Mouse (Mus musculus): ENCODE measurements around the gene Cep57. TPM values are rescaled to one million over a fixed set of nuclear protein-coding genes. Genes with fewer than 3 reads are reported as not detected.

Cep57 gene
- total and polyA plus RNA-seq, 2 experiments from 2014 or later, result 26.2 to 38.9 TPM

- under 1% methylated on average over 66 of the region's 67 CpGs for WGBS
- Histone ChIP-seq H3K27ac (peak within 1 kb of the TSS; percentile 99), H3K27me3 (ENCODE audit: insufficient read depth, low read length) (no peaks in the 10 kb centered on the region), H3K4me3 (ENCODE audit: low read length) (peak within 1 kb of the TSS; percentile 89), H3K9me3 (ENCODE audit: low read length) (no peaks in the 10 kb centered on the region), H3K9ac (replicated peaks; ENCODE audit: low read length) (peak within 1 kb of the TSS; percentile 84), H3K36me3 (ENCODE audit: insufficient read depth, low read length) (peaks cover 15% of the 10 kb centered on the region), H3K4me2 (ENCODE audit: low read depth, low read length) (peak within 1 kb of the TSS; percentile 68), H3K4me1 (ENCODE audit: insufficient read depth, low read length) (0 out of 2 replicates have a peak, but pooled peaks cover 7% of the 10 kb centered on the region)
- ATAC-seq (peak; percentile 97), DNase-seq (ENCODE audit: low spot score) (peak; percentile 100)
- TF ChIP-seq CTCF (IDR thresholded peaks at IDR 0.05; ENCODE audit: low read depth), result no peak
Observed at GRCm38 (mm10) chr9:13827406-13828086, 639 bp upstream of the Cep57 start, which contains the start of gene Fam76b. Gene Fam76b (plus strand): TSS chr9:13827716.

- Histone ChIP-seq H3K4me1 (ENCODE audit: insufficient read depth, low read length) (0 out of 2 replicates have a peak, but pooled peaks cover 7% of the 10 kb centered on the region), H3K4me3 (ENCODE audit: low read length) (peak overlapping the region; percentile 89), H3K36me3 (ENCODE audit: insufficient read depth, low read length) (peaks cover 7% of the 10 kb centered on the region), H3K27ac (peak overlapping the region; percentile 97), H3K4me2 (ENCODE audit: low read depth, low read length) (peak overlapping the region; percentile 63), H3K9ac (replicated peaks; ENCODE audit: low read length) (peak overlapping the region; percentile 84), H3K27me3 (ENCODE audit: insufficient read depth, low read length) (no peaks in the 10 kb centered on the region), H3K9me3 (ENCODE audit: low read length) (no peaks in the 10 kb centered on the region)
- ATAC-seq (peak; percentile 4; the same call in 1 of the 2 replicates), DNase-seq (ENCODE audit: low spot score) (peak; percentile 57)
- WGBS, result under 1% methylated on average over 31 of the region's 31 CpGs
- no peak for TF ChIP-seq CTCF (IDR thresholded peaks at IDR 0.05; ENCODE audit: low read depth)
Observed at GRCm38 (mm10) chr9:13826391-13826805, 509 bp downstream of the Cep57 start.

- peak overlapping the region; percentile 63 for H3K4me2 ChIP-seq (ENCODE audit: low read depth, low read length)
- DNase-seq (ENCODE audit: low spot score) (no peak), ATAC-seq (no peak)
- H3K27me3 ChIP-seq (ENCODE audit: insufficient read depth, low read length), result no peaks in the 10 kb centered on the region
- no peak for TF ChIP-seq CTCF (IDR thresholded peaks at IDR 0.05; ENCODE audit: low read depth)
- WGBS, result 7% methylated on average over 8 of the region's 8 CpGs
- H3K27ac ChIP-seq, result peak overlapping the region; percentile 97
- H3K4me1 ChIP-seq (ENCODE audit: insufficient read depth, low read length), result 0 out of 2 replicates have a peak, but pooled peaks cover 7% of the 10 kb centered on the region
- H3K36me3 ChIP-seq (ENCODE audit: insufficient read depth, low read length), result peaks cover 5% of the 10 kb centered on the region; the same call in 1 of the 2 replicates
- peak overlapping the region; percentile 84 for H3K9ac ChIP-seq (replicated peaks; ENCODE audit: low read length)
- H3K9me3 ChIP-seq (ENCODE audit: low read length), result no peaks in the 10 kb centered on the region
- peak overlapping the region; percentile 89 for H3K4me3 ChIP-seq (ENCODE audit: low read length)
Observed at GRCm38 (mm10) chr9:13825896-13826295, 1.0 kb downstream of the Cep57 start.

- Histone ChIP-seq H3K36me3 (ENCODE audit: insufficient read depth, low read length) (peaks cover 36% of the 10 kb centered on the region), H3K9ac (replicated peaks; ENCODE audit: low read length) (no peak overlapping the region), H3K9me3 (ENCODE audit: low read length) (no peaks in the 10 kb centered on the region), H3K4me3 (ENCODE audit: low read length) (no peak overlapping the region), H3K4me2 (ENCODE audit: low read depth, low read length) (no peak overlapping the region), H3K27me3 (ENCODE audit: insufficient read depth, low read length) (no peaks in the 10 kb centered on the region), H3K4me1 (ENCODE audit: insufficient read depth, low read length) (0 out of 2 replicates have a peak, but pooled peaks cover 4% of the 10 kb centered on the region), H3K27ac (no peak overlapping the region)
- WGBS, result 96% methylated on average over 3 of the region's 3 CpGs
- no peak for DNase-seq (ENCODE audit: low spot score)
- no peak for ATAC-seq
- TF ChIP-seq CTCF (IDR thresholded peaks at IDR 0.05; ENCODE audit: low read depth), result no peak
Observed at GRCm38 (mm10) chr9:13820774-13821173, 6.1 kb downstream of the Cep57 start.

DNA sequence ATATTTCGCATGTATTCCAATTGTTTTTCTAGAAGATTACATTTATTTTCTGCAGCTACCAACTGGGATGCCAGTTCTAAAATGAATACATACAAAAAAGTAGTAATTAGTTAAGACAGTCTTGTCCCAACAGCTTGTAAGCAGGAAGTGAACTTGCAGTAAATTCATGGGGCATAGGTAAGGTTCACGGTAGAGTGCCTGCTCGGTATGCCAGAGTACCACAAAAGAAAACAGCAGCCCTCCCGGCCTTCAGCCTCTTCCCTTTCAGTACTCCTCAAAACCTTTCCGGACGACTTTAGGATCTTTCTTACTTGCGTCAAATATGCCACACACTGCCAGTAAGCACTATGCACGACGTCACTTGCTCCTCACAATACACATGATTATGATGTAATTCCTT, 8.5 kb downstream of the Cep57 start:
- Histone ChIP-seq H3K4me1 (ENCODE audit: insufficient read depth, low read length) (no peaks in the 10 kb centered on the region), H3K4me2 (ENCODE audit: low read depth, low read length) (no peak overlapping the region), H3K4me3 (ENCODE audit: low read length) (no peak overlapping the region), H3K36me3 (ENCODE audit: insufficient read depth, low read length) (peaks cover 41% of the 10 kb centered on the region), H3K9ac (replicated peaks; ENCODE audit: low read length) (no peak overlapping the region), H3K27me3 (ENCODE audit: insufficient read depth, low read length) (no peaks in the 10 kb centered on the region), H3K9me3 (ENCODE audit: low read length) (no peaks in the 10 kb centered on the region), H3K27ac (no peak overlapping the region)
- ATAC-seq (no peak), DNase-seq (ENCODE audit: low spot score) (no peak)
- TF ChIP-seq CTCF (IDR thresholded peaks at IDR 0.05; ENCODE audit: low read depth), result no peak
- WGBS, result 89% methylated on average over 9 of the region's 9 CpGs

DNA sequence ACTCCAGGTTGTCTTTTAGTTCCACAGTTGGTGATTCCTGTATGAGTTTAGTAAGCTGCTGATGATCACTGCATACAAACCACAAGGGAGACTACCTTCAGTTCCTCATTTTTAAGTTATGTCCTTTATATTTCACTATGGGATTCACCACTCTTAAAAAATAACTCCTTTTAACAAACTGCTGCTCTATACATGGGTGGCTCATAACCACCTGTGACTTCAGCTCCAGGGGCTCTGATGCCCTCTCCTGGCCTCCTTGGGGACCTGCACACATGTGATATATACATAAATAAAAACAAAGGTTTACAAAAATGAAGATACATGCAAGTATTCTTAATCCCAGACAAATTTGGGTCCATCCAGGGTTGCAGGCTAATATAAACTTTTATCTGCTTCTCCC, 17.0 kb downstream of the Cep57 start:
- Histone ChIP-seq H3K27ac (no peak overlapping the region), H3K4me1 (ENCODE audit: insufficient read depth, low read length) (no peaks in the 10 kb centered on the region), H3K4me3 (ENCODE audit: low read length) (no peak overlapping the region), H3K36me3 (ENCODE audit: insufficient read depth, low read length) (peaks cover 21% of the 10 kb centered on the region), H3K27me3 (ENCODE audit: insufficient read depth, low read length) (no peaks in the 10 kb centered on the region), H3K4me2 (ENCODE audit: low read depth, low read length) (no peak overlapping the region), H3K9ac (replicated peaks; ENCODE audit: low read length) (no peak overlapping the region), H3K9me3 (ENCODE audit: low read length) (no peaks in the 10 kb centered on the region)
- TF ChIP-seq CTCF (IDR thresholded peaks at IDR 0.05; ENCODE audit: low read depth), result peak; percentile 51
- DNase-seq (ENCODE audit: low spot score) (peak; percentile 40), ATAC-seq (0 out of 2 replicates have a peak, but pooled peaks have one; percentile 53)

GRCm38 (mm10) chr9:13807657-13808056, 19.2 kb downstream of the Cep57 start:
- 92% methylated on average over 5 of the region's 5 CpGs for WGBS
- TF ChIP-seq CTCF (IDR thresholded peaks at IDR 0.05; ENCODE audit: low read depth), result no peak
- Histone ChIP-seq H3K36me3 (ENCODE audit: insufficient read depth, low read length) (peaks cover 27% of the 10 kb centered on the region), H3K9ac (replicated peaks; ENCODE audit: low read length) (no peak overlapping the region), H3K4me2 (ENCODE audit: low read depth, low read length) (no peak overlapping the region), H3K27me3 (ENCODE audit: insufficient read depth, low read length) (no peaks in the 10 kb centered on the region), H3K4me3 (ENCODE audit: low read length) (no peak overlapping the region), H3K4me1 (ENCODE audit: insufficient read depth, low read length) (no peaks in the 10 kb centered on the region), H3K27ac (no peak overlapping the region), H3K9me3 (ENCODE audit: low read length) (no peaks in the 10 kb centered on the region)
- ATAC-seq (no peak), DNase-seq (ENCODE audit: low spot score) (no peak)
